Mouse (Mus musculus): ENCODE data around the gene Slit3. TPM values are rescaled to one million over a fixed set of nuclear protein-coding genes. Genes with fewer than 3 reads are reported as not detected.

Slit3 gene
- total and polyA plus RNA-seq, 3 experiments: 0.55 to 4.8 (median 2.8) TPM

- H3K4me1 ChIP-seq (ENCODE audit: control insufficient read depth in 1 of 2, insufficient read depth in 2 of 2): peaks cover 0 to 2% of the 10 kb centered on the region in 2 experiments; a peak in 1 of 4 replicates
- H3K4me3 ChIP-seq (replicated peaks in 1 of 3; ENCODE audit: low read depth in 2 of 3, low read length in 2 of 3, poor library complexity in 1 of 3): no peak overlapping the region
- H3K27me3 ChIP-seq (replicated peaks): no peaks in the 10 kb centered on the region
- DNase-seq (ENCODE audit: extremely low read depth): no peak
- H3K27ac ChIP-seq (ENCODE audit: insufficient read depth, low read depth): no peak overlapping the region
- in situ Hi-C loops (cut with MboI; ENCODE audit: low pct_ligation_motif_present, low pct_unique_long_range_greater_than_20kb, low sequenced_read_pairs): no loop called here
- no peaks in the 10 kb centered on the region for H3K9me3 ChIP-seq (replicated peaks; ENCODE audit: low read length)
- no peak overlapping the region for H3K4me2 ChIP-seq (ENCODE audit: insufficient read depth, low read depth, poor library complexity, severe bottlenecking)
- no peaks in the 10 kb centered on the region for H3K79me2 ChIP-seq (replicated peaks; ENCODE audit: control insufficient read depth, extremely low read depth, insufficient read depth, poor library complexity, severe bottlenecking)
- dilution Hi-C loops (cut with MboI; ENCODE audit: extremely low pct_ligation_motif_present, extremely low pct_unique_long_range_greater_than_20kb, low sequenced_read_pairs): no loop called here
- H3K9ac ChIP-seq (ENCODE audit: insufficient read depth, low read depth): no peak overlapping the region
- no peaks in the 10 kb centered on the region for H3K36me3 ChIP-seq (replicated peaks in 1 of 2; ENCODE audit: control insufficient read depth in 1 of 2, insufficient read depth in 1 of 2, low read length in 1 of 2)
- TF ChIP-seq NRF1 (IDR thresholded peaks at IDR 0.05; ENCODE audit: low read depth, low read length) (no peak), SIN3A (IDR thresholded peaks at IDR 0.05; ENCODE audit: low read length) (no peak), SMC3 (IDR thresholded peaks at IDR 0.05; ENCODE audit: low read depth, low read length) (no peak), TBP (conservative IDR thresholded peaks at IDR 0.05; ENCODE audit: low read depth, low read length) (no peak), ZKSCAN1 (IDR thresholded peaks at IDR 0.05; ENCODE audit: borderline replicate concordance, low read depth, low read length) (no peak), MYC (IDR thresholded peaks at IDR 0.05; ENCODE audit: low read depth, low read length) (no peak), UBTF (IDR thresholded peaks at IDR 0.05; ENCODE audit: low read depth, low read length) (no peak), CHD1 (IDR thresholded peaks at IDR 0.05; ENCODE audit: low read depth, low read length) (no peak), ZMIZ1 (IDR thresholded peaks at IDR 0.05; ENCODE audit: low read depth, low read length) (no peak), NELFE (IDR thresholded peaks at IDR 0.05; ENCODE audit: low read depth, low read length) (no peak), MEF2A (IDR thresholded peaks at IDR 0.05; ENCODE audit: borderline replicate concordance, low read depth, low read length) (no peak), E2F4 (IDR thresholded peaks at IDR 0.05; ENCODE audit: insufficient replicate concordance, low read depth, low read length) (no peak), CTCF (conservative IDR thresholded peaks at IDR 0.05 in 1 of 2, IDR thresholded peaks at IDR 0.05 in 1 of 2; ENCODE audit: low read depth in 2 of 2, low read length in 2 of 2) (no peak), MXI1 (IDR thresholded peaks at IDR 0.05; ENCODE audit: low read depth, low read length) (no peak)
These were observed 406.9 kb downstream of the Slit3 start for GRCm38 (mm10) chr11:35527816-35528462.

- no peak overlapping the region for H3K4me2 ChIP-seq (ENCODE audit: insufficient read depth, low read depth, poor library complexity, severe bottlenecking)
- no peak for DNase-seq (ENCODE audit: extremely low read depth)
- H3K9ac ChIP-seq (ENCODE audit: insufficient read depth, low read depth): no peak overlapping the region
- in situ Hi-C loops (cut with MboI; ENCODE audit: low pct_ligation_motif_present, low pct_unique_long_range_greater_than_20kb, low sequenced_read_pairs) (no loop called here), dilution Hi-C loops (cut with MboI; ENCODE audit: extremely low pct_ligation_motif_present, extremely low pct_unique_long_range_greater_than_20kb, low sequenced_read_pairs) (no loop called here)
- no peaks in the 10 kb centered on the region for H3K36me3 ChIP-seq (replicated peaks in 1 of 2; ENCODE audit: control insufficient read depth in 1 of 2, insufficient read depth in 1 of 2, low read length in 1 of 2)
- no peaks in the 10 kb centered on the region for H3K79me2 ChIP-seq (replicated peaks; ENCODE audit: control insufficient read depth, extremely low read depth, insufficient read depth, poor library complexity, severe bottlenecking)
- TF ChIP-seq NRF1 (IDR thresholded peaks at IDR 0.05; ENCODE audit: low read depth, low read length) (no peak), PAX5 (IDR thresholded peaks at IDR 0.05; ENCODE audit: low read length) (no peak), UBTF (IDR thresholded peaks at IDR 0.05; ENCODE audit: low read depth, low read length) (no peak), RCOR1 (conservative IDR thresholded peaks at IDR 0.05; ENCODE audit: low read depth, low read length) (no peak), POLR2A (IDR thresholded peaks at IDR 0.05; ENCODE audit: low read depth, low read length) (no peak), ZKSCAN1 (IDR thresholded peaks at IDR 0.05; ENCODE audit: borderline replicate concordance, low read depth, low read length) (no peak), ETS1 (conservative IDR thresholded peaks at IDR 0.05; ENCODE audit: low read depth, low read length) (no peak), KAT2A (IDR thresholded peaks at IDR 0.05; ENCODE audit: insufficient replicate concordance, low read length) (no peak), TCF12 (IDR thresholded peaks at IDR 0.05; ENCODE audit: low read depth, low read length) (no peak), MAX (IDR thresholded peaks at IDR 0.05; ENCODE audit: low read length) (no peak), MYC (IDR thresholded peaks at IDR 0.05; ENCODE audit: low read depth, low read length) (no peak)
- no peaks in the 10 kb centered on the region for H3K27me3 ChIP-seq (replicated peaks)
- H3K4me1 ChIP-seq (ENCODE audit: control insufficient read depth in 1 of 2, insufficient read depth in 2 of 2): peaks cover 0 to 4% of the 10 kb centered on the region in 2 experiments; a peak in 1 of 4 replicates
- no peak overlapping the region for H3K27ac ChIP-seq (ENCODE audit: insufficient read depth, low read depth)
- H3K9me3 ChIP-seq (replicated peaks; ENCODE audit: low read length): no peaks in the 10 kb centered on the region
- H3K4me3 ChIP-seq (replicated peaks in 1 of 3; ENCODE audit: low read depth in 2 of 3, low read length in 2 of 3, poor library complexity in 1 of 3): no peak overlapping the region
These were observed 414.0 kb downstream of the Slit3 start for GRCm38 (mm10) chr11:35535027-35535426.
